Mouse (Mus musculus): ENCODE data around the gene Gm20883. TPM values are rescaled to one million over a fixed set of nuclear protein-coding genes. Genes with fewer than 3 reads are reported as not detected.
"Not testable (repeated sequence)": the region's sequence is repeated elsewhere in the genome, so short reads cannot be mapped to it uniquely, and the experiment has no call there.

The Gm20883 gene
- polyA plus RNA-seq (2014; fragmentation: Nextera tagmentation; extraction: Ambion mirVana) = not detected in 2 replicates

- not testable (repeated sequence) for DNase-seq; H3K27me3 ChIP-seq (ENCODE audit: control insufficient read depth, insufficient read depth, low read length); H3K36me3 ChIP-seq (ENCODE audit: control insufficient read depth, insufficient read depth, low read length); H3K4me2 ChIP-seq (ENCODE audit: low read length); H3K9me3 ChIP-seq (ENCODE audit: control insufficient read depth, low read length); ATAC-seq (ENCODE audit: low FRiP score, low TSS enrichment); H3K27ac ChIP-seq (replicated peaks; ENCODE audit: low read depth, low read length); H3K4me1 ChIP-seq (ENCODE audit: control insufficient read depth, insufficient read depth, low read length); H3K4me3 ChIP-seq (replicated peaks; ENCODE audit: low read depth, low read length); H3K9ac ChIP-seq (replicated peaks; ENCODE audit: low read length)
- WGBS = no CpG with 5 or more reads among the region's 6 CpGs
These were observed at the start of gene Gm20883 for GRCm38 (mm10) chrY:50607951-50608350. Gene Gm20883, plus strand, starts transcription at chrY:50608251.
